Mouse (Mus musculus): ENCODE results near the gene Etv1.
A peak's percentile ranks its signal among the peaks of the same experiment; 100 is the strongest.

- TF ChIP-seq CTCF (conservative IDR thresholded peaks at IDR 0.05; ENCODE audit: low read length) (no peak), POU5F1 (IDR thresholded peaks at IDR 0.05; ENCODE audit: borderline replicate concordance, low read length) (0 out of 2 replicates have a peak, but pooled peaks have one; percentile 65), NANOG (IDR thresholded peaks at IDR 0.05; ENCODE audit: borderline replicate concordance, low read length) (peak; percentile 58; the same call in 1 of the 2 replicates)
Observed at GRCm38 (mm10) chr12:38779186-38779777, at the start of gene Etv1.
